Mouse (Mus musculus) gastrocnemius, postnatal 10 days (tissue): ENCODE results near the gene Olfr201. TPM values are rescaled to one million over a fixed set of nuclear protein-coding genes. Genes with fewer than 3 reads are reported as not detected.
"Not testable (repeated sequence)": the region's sequence is repeated elsewhere in the genome, so short reads cannot be mapped to it uniquely, and the experiment has no call there.

Experiments
- DNase-seq: peaks from one replicate; pipeline ENCODE4 v3.0.0; 2021; ENCODE audit warnings: mixed read lengths
- long read RNA-seq, 2 experiments: library from polyadenylated mRNA; stranded (forward); transcript quantifications; one replicate each; pipeline ENCODE4 v2.0.0; 2021
- total RNA-seq, 2 experiments: library from RNA; stranded (reverse); gene quantifications; 2 replicates each; pipeline ENCODE4 v1.2.3; 2021

Gene Olfr201
- not detected for total RNA-seq
- long read RNA-seq, experiment 1: 0 reads
- long read RNA-seq, experiment 2: 0 reads

GRCm38 (mm10) chr16:59272532-59272931, at the start of gene Olfr201:
Olfr201 (minus strand) TSS chr16:59272632.
- DNase-seq: not testable (repeated sequence)

GRCm38 (mm10) chr16:59318148-59318547, 45.7 kb upstream of the Olfr201 start, which contains the start of gene Olfr204:
Olfr204 (minus strand) TSS chr16:59318248.
- no peak for DNase-seq

GRCm38 (mm10) chr16:59298581-59298980, 26.1 kb upstream of the Olfr201 start, which contains the start of gene Olfr203:
Olfr203 (plus strand) TSS chr16:59298881.
- no peak for DNase-seq

GRCm38 (mm10) chr16:59287576-59287975, 15.1 kb upstream of the Olfr201 start:
- DNase-seq: not testable (repeated sequence)

GRCm38 (mm10) chr16:59286693-59287092, 14.3 kb upstream of the Olfr201 start, which contains the start of gene Olfr202:
Olfr202 (minus strand) TSS chr16:59286793.
- no peak for DNase-seq

GRCm38 (mm10) chr16:59283476-59283875, 11.0 kb upstream of the Olfr201 start:
- DNase-seq: no peak

- DNase-seq: no peak
Observed at GRCm38 (mm10) chr16:59280542-59280941, 8.1 kb upstream of the Olfr201 start.

- DNase-seq: not testable (repeated sequence)
Observed at GRCm38 (mm10) chr16:59269097-59269496, 3.3 kb downstream of the Olfr201 start.

- DNase-seq: no peak
Observed at GRCm38 (mm10) chr16:59249684-59250083, 22.7 kb downstream of the Olfr201 start.

- DNase-seq: not testable (repeated sequence)
Observed at GRCm38 (mm10) chr16:59219667-59220066, 52.8 kb downstream of the Olfr201 start, which contains the start of gene Olfr199. Olfr199 (minus strand) TSS chr16:59219767.

GRCm38 (mm10) chr16:59217861-59218260, 54.6 kb downstream of the Olfr201 start:
- not testable (repeated sequence) for DNase-seq

Other genes starting within 250 kb of the Olfr201 start
- gene Olfr186, start 242.3 kb downstream of the Olfr201 start, total RNA-seq: not detected
- gene Olfr187, start 232.9 kb downstream of the Olfr201 start, total RNA-seq: not detected
- not detected for gene Olfr190, start 194.6 kb downstream of the Olfr201 start, total RNA-seq
- gene Olfr191, start 182.8 kb downstream of the Olfr201 start, total RNA-seq: not detected
- not detected for gene Olfr193, start 160.8 kb downstream of the Olfr201 start, total RNA-seq
- gene Olfr194, start 151.6 kb downstream of the Olfr201 start, total RNA-seq: not detected
- not detected for gene Olfr195, start 125.6 kb downstream of the Olfr201 start, total RNA-seq
- gene Olfr196, start 102.2 kb downstream of the Olfr201 start, total RNA-seq: not detected
- gene Olfr198, start 69.1 kb downstream of the Olfr201 start, total RNA-seq: not detected
- gene Olfr199, start 52.9 kb downstream of the Olfr201 start, total RNA-seq: not detected
- not detected for gene Olfr202, start 14.2 kb upstream of the Olfr201 start, total RNA-seq
- not detected for gene Olfr203, start 26.2 kb upstream of the Olfr201 start, total RNA-seq
- gene Olfr204, start 45.6 kb upstream of the Olfr201 start, total RNA-seq: not detected
- gene Olfr205, start 58.5 kb upstream of the Olfr201 start, total RNA-seq: not detected
- not detected for gene Olfr206, start 76.6 kb upstream of the Olfr201 start, total RNA-seq
- not detected for gene Olfr209, start 91.4 kb upstream of the Olfr201 start, total RNA-seq
- not detected for gene Gabrr3, start 134.7 kb upstream of the Olfr201 start, total RNA-seq
- 10 to 100 TPM; 11.5 to 13.4 TPM for gene Riox2, start 199.1 kb upstream of the Olfr201 start, total RNA-seq